Mouse (Mus musculus) liver, embryonic 18 days (tissue): ENCODE results near the gene Rnft2. TPM values are rescaled to one million over a fixed set of nuclear protein-coding genes. Genes with fewer than 3 reads are reported as not detected.

Experiments
- polyA plus RNA-seq: library from polyadenylated mRNA; depleted of rRNA; stranded (reverse); fragments of >200 nt; gene quantifications from 2 replicates; pipeline ENCODE4 v1.2.3, GENCODE M21; 2012; rRNA removed

Gene Rnft2
- polyA plus RNA-seq = 0.59 and 0.77 TPM in 2 replicates

GRCm38 (mm10) chr5:118244606-118245443 is at the start of gene Rnft2, which contains the start of gene 2410131K14Rik:
Rnft2 (minus strand) TSS chr5:118245116.
2410131K14Rik (plus strand) TSS chr5:118245227.

GRCm38 (mm10) chr5:118164581-118164980 is 80.3 kb downstream of the Rnft2 start, which contains the start of gene Hrk:
Hrk (plus strand) TSS chr5:118164648.

GRCm38 (mm10) chr5:118154839-118155564 is 89.9 kb downstream of the Rnft2 start, which contains the start of gene Fbxw8:
Fbxw8 (minus strand) TSS chr5:118155464.

Other genes with a start within 250 kb of the Rnft2 start
- 1.2 and 1.4 TPM in 2 replicates for gene Tesc, start 217.4 kb downstream of the Rnft2 start, polyA plus RNA-seq
- 11.2 and 12.3 TPM in 2 replicates for gene Fbxw8, start 89.7 kb downstream of the Rnft2 start, polyA plus RNA-seq
- under 0.01 and 0.01 TPM in 2 replicates for gene Hrk, start 80.5 kb downstream of the Rnft2 start, polyA plus RNA-seq
- gene 2410131K14Rik, start 111 bp upstream of the Rnft2 start, polyA plus RNA-seq = 1.7 and 2.3 TPM in 2 replicates